Mouse (Mus musculus) forebrain, embryonic 13.5 days (tissue): ENCODE data around the gene Wdfy1. TPM values are rescaled to one million over a fixed set of nuclear protein-coding genes. Genes with fewer than 3 reads are reported as not detected.

ENCODE experiments used
- ATAC-seq: fragments of 200-750 bp; cut with Nextera tagmentation; 2 replicates; pipeline ENCODE4 v1.8.0; 2017
- H3K27ac ChIP-seq: fragments of 300-500 bp; sonication (generic); 2 replicates; pipeline ENCODE4 v1.5.1; 2015; ENCODE audit warnings: inconsistent platforms, mild to moderate bottlenecking, moderate library complexity
- H3K27me3 ChIP-seq: fragments of 300-500 bp; sonication (generic); 2 replicates; pipeline ENCODE4 v1.6.1; 2015; ENCODE audit warnings: mild to moderate bottlenecking, inconsistent platforms
- H3K36me3 ChIP-seq: fragments of 300-500 bp; sonication (generic); 2 replicates; pipeline ENCODE4 v1.6.1; 2015; ENCODE audit warnings: mild to moderate bottlenecking, inconsistent platforms; ENCODE audit not compliant: poor library complexity, severe bottlenecking
- H3K4me1 ChIP-seq: fragments of 300-500 bp; sonication (generic); 2 replicates; pipeline ENCODE4 v1.6.1; 2015; ENCODE audit warnings: inconsistent platforms
- H3K4me2 ChIP-seq: fragments of 300-500 bp; sonication (generic); 2 replicates; pipeline ENCODE4 v1.6.1; 2015; ENCODE audit warnings: inconsistent platforms, mild to moderate bottlenecking, moderate library complexity
- H3K4me3 ChIP-seq: fragments of 300-500 bp; sonication (generic); 2 replicates; pipeline ENCODE4 v1.5.1; 2015; ENCODE audit warnings: mild to moderate bottlenecking, inconsistent platforms
- H3K9ac ChIP-seq: fragments of 300-500 bp; sonication (generic); 2 replicates; pipeline ENCODE4 v1.6.1; 2015; ENCODE audit warnings: mild to moderate bottlenecking, inconsistent platforms
- H3K9me3 ChIP-seq: fragments of 300-500 bp; sonication (generic); replicated peaks from 2 replicates; pipeline ENCODE4 v1.6.1; 2016; ENCODE audit warnings: inconsistent platforms
- WGBS: fragments of 180-500 bp; shearing (Covaris S2); methylation state at CpG from one replicate; pipeline ENCODE4 v1.1.7; 2015; 5-methylcytosine and 5-hydroxymethylcytosine counted together
- polyA plus RNA-seq: library from polyadenylated mRNA; unstranded; fragments of >200 nt; fragmentation: Nextera tagmentation; extraction: Ambion mirVana; gene quantifications from 2 replicates; pipeline ENCODE4 v1.2.1, GENCODE M21; 2015

The Wdfy1 gene
- polyA plus RNA-seq, 1 experiment from 2014 or later = 59.0 TPM

DNA sequence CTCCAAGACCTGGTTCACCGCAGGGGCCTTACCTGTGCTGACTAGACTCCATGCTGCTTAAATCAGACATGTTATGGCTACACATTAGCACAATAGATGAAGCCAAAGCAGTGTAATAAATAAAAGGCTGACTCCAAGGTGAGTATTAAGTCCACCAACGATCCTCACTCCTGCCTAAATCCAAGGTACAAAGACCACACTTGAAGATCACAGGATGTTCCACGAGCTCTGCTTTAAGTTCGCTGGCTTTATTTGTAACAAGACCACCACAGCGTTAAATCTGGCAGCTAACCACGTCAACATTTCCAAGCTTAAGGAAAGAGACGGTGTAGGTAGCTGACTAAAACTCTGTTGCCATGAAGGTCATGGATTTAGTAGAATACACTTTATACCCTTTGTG, 33.0 kb downstream of the Wdfy1 start:
- H3K9ac ChIP-seq = no peak overlapping the region
- H3K27ac ChIP-seq = no peak overlapping the region
- 85% methylated on average over 7 of the region's 7 CpGs for WGBS
- H3K4me2 ChIP-seq = no peak overlapping the region
- no peaks in the 10 kb centered on the region for H3K27me3 ChIP-seq
- no peaks in the 10 kb centered on the region for H3K4me1 ChIP-seq
- no peak for ATAC-seq
- H3K4me3 ChIP-seq = no peak overlapping the region
- 0 out of 2 replicates have a peak, but pooled peaks cover 4% of the 10 kb centered on the region for H3K36me3 ChIP-seq
- H3K9me3 ChIP-seq = no peaks in the 10 kb centered on the region

DNA sequence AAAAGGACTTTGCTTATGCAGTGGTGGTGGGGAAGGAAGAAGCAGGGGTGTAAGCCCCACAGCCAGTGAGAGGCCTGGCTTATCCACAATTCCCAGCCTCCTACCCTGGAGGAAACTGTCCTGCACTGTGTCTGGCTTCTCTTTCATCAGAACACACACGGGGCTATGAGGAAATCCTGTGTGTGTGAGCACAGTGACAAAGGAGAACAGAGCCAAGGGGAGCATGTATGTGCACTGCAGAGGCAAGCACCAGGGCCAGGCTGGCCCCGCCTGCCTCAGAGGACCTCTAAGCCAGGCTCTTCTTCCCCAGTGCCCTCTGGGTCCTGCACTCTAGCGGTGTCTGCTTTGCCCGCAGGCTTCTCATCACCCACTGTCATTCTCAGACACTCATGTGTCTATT, 34.9 kb downstream of the Wdfy1 start:
- ATAC-seq = 0 out of 2 replicates have a peak, but pooled peaks have one; percentile 6
- Histone ChIP-seq H3K9ac (no peak overlapping the region), H3K27ac (no peak overlapping the region), H3K36me3 (0 out of 2 replicates have a peak, but pooled peaks cover 4% of the 10 kb centered on the region), H3K4me3 (no peak overlapping the region), H3K27me3 (no peaks in the 10 kb centered on the region), H3K4me2 (no peak overlapping the region), H3K9me3 (no peaks in the 10 kb centered on the region), H3K4me1 (no peaks in the 10 kb centered on the region)
- 86% methylated on average over 4 of the region's 4 CpGs for WGBS

DNA sequence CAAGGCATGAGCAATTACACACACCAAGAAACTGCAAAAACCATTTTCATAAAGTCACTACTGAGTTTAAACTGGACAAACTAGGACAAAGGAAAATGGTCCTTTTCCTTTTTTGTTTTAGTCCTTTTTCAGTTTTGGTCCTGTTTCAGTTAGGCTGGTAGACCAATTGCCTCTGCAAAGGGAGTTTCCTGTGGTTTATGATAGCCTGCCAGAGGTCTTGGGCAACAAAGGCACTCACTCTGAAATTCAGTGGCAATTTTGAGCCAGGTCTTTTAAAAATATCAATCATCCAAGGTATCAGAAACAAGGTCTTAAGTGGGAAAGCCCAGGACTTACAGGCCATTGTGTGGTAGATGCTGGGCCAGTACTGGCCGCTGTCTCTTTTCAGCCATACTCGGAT, 36.2 kb downstream of the Wdfy1 start:
- H3K36me3 ChIP-seq = 0 out of 2 replicates have a peak, but pooled peaks cover 4% of the 10 kb centered on the region
- whole genome bisulfite sequencing = 93% methylated on average over 2 of the region's 2 CpGs
- H3K27me3 ChIP-seq = no peaks in the 10 kb centered on the region
- H3K27ac ChIP-seq = no peak overlapping the region
- H3K9me3 ChIP-seq = no peaks in the 10 kb centered on the region
- no peak overlapping the region for H3K4me2 ChIP-seq
- no peak for ATAC-seq
- no peak overlapping the region for H3K9ac ChIP-seq
- H3K4me1 ChIP-seq = no peaks in the 10 kb centered on the region
- no peak overlapping the region for H3K4me3 ChIP-seq

DNA sequence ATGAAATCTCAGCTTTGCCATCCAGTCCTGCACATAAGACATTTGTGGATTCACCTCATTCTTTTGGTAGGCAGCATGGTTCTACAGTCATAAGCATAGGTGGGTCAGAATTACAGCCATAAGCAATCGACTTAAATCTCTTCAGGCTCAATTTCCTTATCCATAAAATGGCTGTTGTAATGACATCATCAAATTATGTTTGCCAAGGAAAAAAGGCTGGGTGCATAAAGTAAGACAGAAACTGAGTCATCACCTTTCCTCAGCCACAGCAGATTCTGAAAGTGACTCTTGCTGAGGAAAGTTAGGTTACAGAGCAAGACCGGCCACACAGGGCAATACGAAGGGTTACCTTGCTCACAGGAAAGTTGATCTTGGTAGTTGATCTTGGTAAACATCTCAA, 39.5 kb downstream of the Wdfy1 start:
- Histone ChIP-seq H3K4me1 (no peaks in the 10 kb centered on the region), H3K9ac (no peak overlapping the region), H3K4me3 (no peak overlapping the region), H3K4me2 (no peak overlapping the region), H3K9me3 (no peaks in the 10 kb centered on the region), H3K27me3 (no peaks in the 10 kb centered on the region), H3K27ac (no peak overlapping the region), H3K36me3 (0 out of 2 replicates have a peak, but pooled peaks cover 4% of the 10 kb centered on the region)
- WGBS = 97% methylated on average over 3 of the region's 3 CpGs
- no peak for ATAC-seq

DNA sequence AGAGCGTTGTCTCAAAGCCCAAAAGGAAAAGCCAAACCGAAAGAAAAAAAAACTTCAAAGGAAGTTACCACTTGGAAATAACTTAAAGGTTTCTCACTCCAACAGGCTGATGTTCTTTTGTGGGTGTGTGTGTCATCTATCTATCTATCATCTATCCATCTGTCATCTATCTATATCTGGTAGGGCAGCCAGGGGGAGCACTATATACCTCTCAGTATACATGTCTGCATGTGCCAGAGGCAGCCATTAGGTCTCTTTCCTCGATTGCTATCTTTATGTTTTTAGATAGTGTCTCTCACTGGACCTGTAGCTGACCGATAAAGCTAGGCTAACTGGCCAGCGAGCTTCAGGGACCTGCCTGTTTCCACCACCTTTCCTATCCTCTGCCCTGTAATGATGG, 41.1 kb downstream of the Wdfy1 start:
- Histone ChIP-seq H3K27ac (no peak overlapping the region), H3K36me3 (0 out of 2 replicates have a peak, but pooled peaks cover 4% of the 10 kb centered on the region), H3K4me1 (no peaks in the 10 kb centered on the region), H3K9me3 (no peaks in the 10 kb centered on the region), H3K4me2 (no peak overlapping the region), H3K27me3 (no peaks in the 10 kb centered on the region), H3K4me3 (no peak overlapping the region), H3K9ac (no peak overlapping the region)
- no peak for ATAC-seq
- WGBS = 89% methylated on average over 5 of the region's 5 CpGs

DNA sequence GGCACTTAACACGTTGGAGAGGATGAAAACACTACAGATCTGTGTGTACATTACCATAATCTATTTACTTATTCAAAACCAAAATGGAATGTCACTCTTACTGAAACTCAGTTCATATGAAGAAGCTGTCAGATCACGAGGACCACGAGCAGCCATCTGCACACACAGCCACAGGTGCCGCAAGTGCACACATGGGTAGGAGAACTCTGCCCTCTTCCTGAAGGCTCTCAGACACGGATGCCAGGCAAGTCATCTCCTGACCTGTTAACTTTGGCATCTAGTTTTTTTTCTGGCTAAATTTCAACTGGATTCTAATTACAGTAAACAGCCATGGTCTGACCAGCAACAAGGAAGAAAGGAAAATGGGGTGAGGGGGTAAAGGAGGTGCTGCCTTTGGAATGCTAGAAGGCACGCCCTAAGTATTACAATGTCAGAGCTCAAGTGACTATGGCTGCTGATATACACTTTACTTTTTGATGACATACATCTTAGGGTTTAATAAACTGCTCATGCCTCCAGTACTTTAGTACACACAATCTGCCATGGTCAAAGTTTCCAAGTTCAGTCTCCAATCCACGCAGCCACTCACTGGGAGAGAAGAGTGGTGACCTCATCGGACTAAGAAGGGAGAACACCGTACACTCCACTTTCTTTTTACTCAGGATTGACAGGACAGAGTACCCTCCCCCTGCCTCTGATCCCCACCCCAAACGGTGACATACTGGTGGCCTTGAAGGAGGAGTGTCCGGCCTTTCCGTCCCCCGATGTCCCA, 61.6 kb downstream of the Wdfy1 start:
- Histone ChIP-seq H3K27me3 (no peaks in the 10 kb centered on the region), H3K4me1 (peaks cover 14% of the 10 kb centered on the region), H3K9me3 (no peaks in the 10 kb centered on the region), H3K27ac (no peak overlapping the region), H3K4me3 (no peak overlapping the region), H3K36me3 (peaks cover 22% of the 10 kb centered on the region), H3K9ac (no peak overlapping the region), H3K4me2 (no peak overlapping the region)
- WGBS = 89% methylated on average over 13 of the region's 13 CpGs
- ATAC-seq = no peak

DNA sequence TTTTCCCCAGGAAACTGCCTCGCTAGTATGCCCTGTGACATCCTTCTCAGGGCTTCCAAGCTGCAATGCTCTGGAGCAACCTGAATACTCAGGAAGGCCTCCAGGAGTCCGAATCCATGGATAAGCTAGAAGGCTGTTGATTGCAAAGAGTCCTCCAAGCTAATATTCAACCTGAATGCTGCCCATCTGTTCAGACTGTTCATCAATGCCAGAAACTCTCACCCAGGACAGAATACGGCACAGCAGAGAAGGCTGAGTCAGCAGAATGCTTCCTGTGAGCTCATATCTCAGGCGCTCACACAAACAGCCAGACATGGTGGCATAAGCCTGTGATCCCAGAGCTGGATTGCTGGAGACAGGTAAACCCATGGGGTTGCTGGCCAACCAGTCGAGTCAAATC, 62.9 kb downstream of the Wdfy1 start:
- H3K4me3 ChIP-seq = no peak overlapping the region
- H3K36me3 ChIP-seq = peaks cover 26% of the 10 kb centered on the region
- H3K4me2 ChIP-seq = no peak overlapping the region
- no peak overlapping the region for H3K9ac ChIP-seq
- WGBS = 86% methylated on average over 5 of the region's 5 CpGs
- peaks cover 14% of the 10 kb centered on the region for H3K4me1 ChIP-seq
- H3K27ac ChIP-seq = no peak overlapping the region
- no peaks in the 10 kb centered on the region for H3K27me3 ChIP-seq
- ATAC-seq = no peak
- H3K9me3 ChIP-seq = no peaks in the 10 kb centered on the region

DNA sequence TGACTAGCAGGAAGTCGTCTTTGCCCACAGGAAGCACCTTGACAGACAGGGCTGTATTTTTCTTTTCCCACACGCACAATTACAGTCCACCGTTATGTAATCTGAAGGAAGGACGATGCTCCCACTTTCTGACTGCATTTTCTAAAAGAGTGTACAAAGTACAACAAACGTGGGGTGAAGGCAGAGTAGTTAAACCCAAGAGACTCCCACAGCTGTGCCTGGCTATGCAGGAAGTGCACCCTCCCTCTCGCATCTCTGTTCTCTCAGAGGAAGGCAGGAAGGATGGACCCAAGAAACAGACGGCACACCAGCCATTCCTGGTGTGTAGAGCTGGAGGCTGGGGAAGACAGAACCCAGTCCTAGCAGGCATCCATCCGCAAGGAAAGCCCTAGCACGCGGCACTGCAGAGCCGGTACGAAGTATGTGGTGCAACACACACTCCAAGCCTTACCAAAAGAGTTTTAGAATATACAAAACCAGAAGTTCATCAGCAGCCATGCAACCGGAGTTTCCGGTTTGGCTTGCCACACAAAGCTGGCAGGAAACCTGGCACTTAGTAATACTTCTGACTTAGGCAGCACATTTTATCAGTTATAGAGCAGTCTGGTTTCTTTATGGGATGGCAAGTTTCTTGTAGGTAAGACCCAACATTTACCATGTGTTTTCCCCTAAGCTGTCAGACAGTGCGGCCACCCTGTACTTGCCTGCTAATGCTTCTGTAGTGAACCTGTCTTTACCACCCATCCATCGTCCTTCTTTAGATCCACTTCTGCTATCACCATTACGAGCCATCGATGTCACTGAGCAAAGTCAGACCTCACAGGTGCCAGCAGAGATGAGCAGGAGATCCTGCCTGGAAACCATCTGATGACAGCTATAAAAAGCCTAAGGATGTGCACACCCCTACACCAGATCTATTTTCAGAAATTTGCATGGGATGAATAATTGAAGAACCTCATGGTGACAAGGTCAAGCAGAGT, 64.5 kb downstream of the Wdfy1 start:
- 0 out of 2 replicates have a peak overlapping the region, but pooled peaks have one; percentile 14 for H3K9ac ChIP-seq
- 85% methylated on average over 18 of the region's 18 CpGs for WGBS

DNA sequence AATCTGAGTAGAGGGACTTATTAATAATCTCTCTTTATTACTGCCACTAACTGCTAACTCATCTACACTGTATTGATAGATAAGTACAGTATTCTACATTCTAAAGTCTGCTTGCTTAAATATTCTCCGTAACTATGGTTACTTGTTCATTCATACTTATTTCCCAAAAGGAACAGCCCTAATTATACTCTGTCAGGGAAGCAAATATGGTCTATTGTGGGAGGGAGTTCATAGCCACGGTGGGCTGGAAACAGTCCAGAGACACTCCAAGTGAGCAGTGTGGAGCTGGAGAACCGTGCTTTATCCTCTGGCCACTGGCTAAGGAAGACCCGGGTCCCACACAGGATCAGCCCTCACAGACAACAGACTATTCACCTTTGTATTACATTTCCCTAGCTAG, 65.3 kb downstream of the Wdfy1 start:
- Histone ChIP-seq H3K4me3 (no peak overlapping the region), H3K4me1 (peaks cover 14% of the 10 kb centered on the region), H3K4me2 (no peak overlapping the region), H3K27me3 (no peaks in the 10 kb centered on the region), H3K27ac (no peak overlapping the region), H3K36me3 (peaks cover 38% of the 10 kb centered on the region), H3K9me3 (no peaks in the 10 kb centered on the region), H3K9ac (no peak overlapping the region)
- 42% methylated on average over 4 of the region's 4 CpGs for WGBS
- ATAC-seq = peak; percentile 77

More for the DNA sequence above, 64.5 kb downstream of the Wdfy1 start:
- Histone ChIP-seq H3K27ac (no peak overlapping the region), H3K4me2 (no peak overlapping the region), H3K36me3 (peaks cover 31% of the 10 kb centered on the region), H3K4me3 (no peak overlapping the region), H3K4me1 (peaks cover 14% of the 10 kb centered on the region), H3K27me3 (no peaks in the 10 kb centered on the region), H3K9me3 (no peaks in the 10 kb centered on the region)
- ATAC-seq = peak; percentile 4; the same call in 1 of the 2 replicates

DNA sequence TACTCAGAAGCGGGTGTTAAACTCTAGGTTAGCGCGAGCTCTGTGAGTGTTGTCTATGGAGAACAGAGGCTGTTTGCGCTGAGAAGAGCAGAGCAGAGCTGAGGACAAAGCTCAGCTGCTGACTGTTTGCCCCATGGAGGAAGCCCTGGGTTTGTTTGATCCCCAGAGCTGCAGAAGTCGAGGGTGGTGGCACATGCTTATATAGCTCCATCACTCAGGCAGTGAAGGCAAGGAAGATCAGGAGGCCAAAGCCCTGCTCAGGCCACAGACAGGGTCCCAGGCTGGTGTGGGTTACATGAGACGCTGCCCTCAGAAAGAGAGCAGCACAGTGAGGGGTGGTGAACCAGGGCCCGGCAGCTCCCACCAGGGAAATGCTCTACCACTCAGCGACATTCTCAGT, 65.7 kb downstream of the Wdfy1 start:
- Histone ChIP-seq H3K36me3 (peaks cover 38% of the 10 kb centered on the region), H3K4me1 (peaks cover 14% of the 10 kb centered on the region), H3K27ac (no peak overlapping the region), H3K9me3 (no peaks in the 10 kb centered on the region), H3K4me3 (no peak overlapping the region), H3K9ac (no peak overlapping the region), H3K27me3 (no peaks in the 10 kb centered on the region), H3K4me2 (no peak overlapping the region)
- peak; percentile 16; the same call in 1 of the 2 replicates for ATAC-seq
- 73% methylated on average over 8 of the region's 8 CpGs for WGBS

DNA sequence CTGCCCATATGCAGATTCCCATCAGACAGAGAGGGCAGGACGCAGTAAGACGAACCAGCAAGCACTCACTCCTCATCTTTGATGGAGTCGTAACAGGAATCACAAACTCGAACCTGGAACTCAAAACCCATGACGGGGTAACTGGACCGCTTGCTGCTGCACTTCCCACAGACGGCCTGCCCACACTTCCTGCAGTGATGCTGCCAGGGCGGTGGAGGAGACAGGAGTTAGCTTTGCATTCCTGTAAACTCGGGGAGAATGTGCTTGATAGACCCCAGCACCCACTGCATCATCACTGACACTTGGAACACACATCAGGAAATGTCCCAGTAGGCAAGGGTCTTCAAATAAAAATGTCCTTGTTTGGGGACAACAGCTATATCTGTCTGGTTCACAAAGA, 68.6 kb downstream of the Wdfy1 start:
- Histone ChIP-seq H3K9me3 (no peaks in the 10 kb centered on the region), H3K36me3 (peaks cover 31% of the 10 kb centered on the region)
- ATAC-seq = no peak

DNA sequence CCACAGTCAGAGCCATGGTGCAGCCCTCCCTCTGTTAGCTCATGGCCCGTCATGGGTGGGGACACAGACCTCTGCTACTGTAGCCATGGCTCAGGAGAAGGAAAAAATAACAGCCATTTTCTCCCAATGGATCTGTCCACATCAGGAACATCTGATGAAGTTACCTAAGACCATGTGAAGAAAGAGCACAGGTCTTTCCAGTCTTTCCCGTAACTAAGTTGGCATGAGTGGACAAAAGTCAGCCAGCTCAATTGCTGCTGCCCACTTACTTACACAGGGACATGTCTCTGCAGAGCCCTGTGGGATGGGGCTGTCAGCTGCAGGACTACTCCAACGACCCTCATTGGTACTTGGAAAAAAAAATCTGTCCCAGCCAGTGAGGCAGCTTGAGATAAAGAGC, 69.2 kb downstream of the Wdfy1 start:
- ATAC-seq = no peak
- Histone ChIP-seq H3K4me2 (no peak overlapping the region), H3K36me3 (peaks cover 31% of the 10 kb centered on the region), H3K27me3 (no peaks in the 10 kb centered on the region), H3K9me3 (no peaks in the 10 kb centered on the region), H3K27ac (no peak overlapping the region), H3K9ac (no peak overlapping the region), H3K4me3 (no peak overlapping the region), H3K4me1 (peaks cover 14% of the 10 kb centered on the region)
- 87% methylated on average over 3 of the region's 3 CpGs for WGBS

More for the DNA sequence above, 68.6 kb downstream of the Wdfy1 start:
- no peaks in the 10 kb centered on the region for H3K27me3 ChIP-seq
- no peak overlapping the region for H3K4me2 ChIP-seq
- H3K4me3 ChIP-seq = no peak overlapping the region
- no peak overlapping the region for H3K27ac ChIP-seq
- peaks cover 14% of the 10 kb centered on the region for H3K4me1 ChIP-seq
- 92% methylated on average over 9 of the region's 9 CpGs for WGBS
- H3K9ac ChIP-seq = no peak overlapping the region
